Mouse (Mus musculus) 3T3-L1 (cell line): Measurements from ENCODE around the gene Vwa3b.
A peak's percentile ranks its signal among the peaks of the same experiment; 100 is the strongest.

Source experiments
- DNase-seq: peaks from one replicate; pipeline ENCODE4 v3.0.0-alpha.2; 2015; ENCODE audit warnings: low read depth, low spot score

The Vwa3b gene

DNA sequence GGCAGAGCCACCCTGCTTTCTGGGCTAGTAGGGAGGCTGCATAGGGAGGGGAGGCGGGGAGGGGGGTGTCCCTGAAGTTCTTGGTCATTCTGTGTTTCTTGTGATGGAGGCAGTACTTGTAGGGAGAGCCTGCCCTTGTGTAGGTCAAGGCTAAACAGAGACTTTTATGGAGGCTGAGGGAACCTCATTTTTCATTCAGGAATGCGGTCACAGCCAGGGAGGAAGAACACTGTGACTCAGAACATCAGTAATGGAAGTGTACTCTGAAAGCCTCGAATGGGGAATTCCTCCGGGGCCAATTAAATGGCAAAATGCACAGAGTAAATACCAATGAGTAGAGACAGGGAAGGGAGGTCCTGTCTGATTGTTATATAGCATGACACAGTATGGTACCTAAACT, 37.4 kb downstream of the Vwa3b start:
- DNase-seq = peak; percentile 63

DNA sequence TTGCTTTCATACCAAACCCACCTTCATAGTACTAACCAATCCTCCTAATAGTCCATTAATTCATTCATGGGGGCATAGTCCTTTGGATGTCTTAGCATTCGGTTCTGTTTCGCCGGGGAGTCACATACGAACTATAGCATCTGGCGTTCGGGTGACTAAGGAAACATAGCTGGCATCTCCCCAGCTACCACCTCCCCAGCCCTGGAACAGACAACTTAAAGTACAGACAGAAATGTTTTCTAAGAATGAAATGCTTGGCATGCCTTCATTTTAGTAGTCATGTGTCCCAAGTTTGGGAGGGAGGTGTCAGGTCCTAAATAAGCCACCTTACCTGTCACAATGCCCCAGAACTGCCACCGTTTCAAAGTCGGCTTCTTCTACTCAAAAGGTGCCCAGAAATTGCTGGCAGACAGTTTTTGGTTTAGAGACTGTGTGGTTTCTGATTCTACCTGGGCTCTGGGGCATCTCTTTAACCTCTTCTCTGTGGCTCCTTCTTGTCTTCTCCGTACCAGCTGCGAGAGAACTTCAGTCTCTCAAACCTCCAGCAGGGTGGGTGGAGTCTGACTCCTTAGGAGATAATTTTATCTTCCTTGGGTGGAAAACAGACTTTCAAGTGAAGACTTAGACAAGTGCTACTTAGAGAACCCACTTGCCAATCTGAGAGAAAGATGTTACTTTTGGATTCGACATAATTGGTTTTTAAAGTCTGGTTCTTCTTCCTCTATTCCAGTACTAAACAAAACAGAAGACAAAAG, 39.4 kb downstream of the Vwa3b start:
- no peak for DNase-seq

DNA sequence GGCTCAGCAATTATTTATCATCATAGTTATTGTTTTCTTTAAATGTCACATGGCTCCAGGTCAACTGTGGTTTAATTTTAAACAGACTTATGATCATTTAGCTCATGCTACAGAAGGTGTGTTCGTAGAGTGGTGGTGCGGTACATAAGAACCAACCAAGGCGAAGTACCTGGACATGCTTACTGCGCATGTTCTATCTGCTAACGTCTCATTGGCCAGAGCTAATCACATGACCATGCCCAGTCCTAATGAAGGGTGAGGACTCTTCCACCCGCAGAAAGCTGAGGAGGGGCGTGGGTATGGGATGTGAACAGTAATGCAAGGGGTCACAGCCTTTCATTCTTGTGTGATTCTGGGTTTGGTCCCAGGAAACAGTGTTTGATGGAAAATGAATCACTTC, 49.4 kb downstream of the Vwa3b start:
- DNase-seq = no peak

DNA sequence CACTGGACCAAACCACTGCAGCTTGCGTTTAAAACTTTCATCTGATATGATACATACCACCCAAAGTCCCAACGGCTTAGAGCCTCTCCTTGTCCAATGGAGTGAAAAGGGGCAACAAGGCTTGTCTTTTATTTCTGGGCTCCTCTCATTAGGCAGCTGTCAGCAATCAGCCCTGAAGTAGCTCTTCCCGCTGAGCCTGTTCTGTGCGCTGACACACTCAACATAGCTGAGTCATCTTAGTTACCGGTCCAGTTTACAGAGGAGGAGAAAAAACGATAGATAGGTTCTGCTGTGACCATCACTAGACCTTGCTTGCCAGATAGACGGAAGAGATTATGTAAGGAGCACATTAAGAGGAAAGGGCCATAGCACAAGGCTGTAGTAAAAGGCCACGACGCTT, 50.9 kb downstream of the Vwa3b start:
- no peak for DNase-seq

DNA sequence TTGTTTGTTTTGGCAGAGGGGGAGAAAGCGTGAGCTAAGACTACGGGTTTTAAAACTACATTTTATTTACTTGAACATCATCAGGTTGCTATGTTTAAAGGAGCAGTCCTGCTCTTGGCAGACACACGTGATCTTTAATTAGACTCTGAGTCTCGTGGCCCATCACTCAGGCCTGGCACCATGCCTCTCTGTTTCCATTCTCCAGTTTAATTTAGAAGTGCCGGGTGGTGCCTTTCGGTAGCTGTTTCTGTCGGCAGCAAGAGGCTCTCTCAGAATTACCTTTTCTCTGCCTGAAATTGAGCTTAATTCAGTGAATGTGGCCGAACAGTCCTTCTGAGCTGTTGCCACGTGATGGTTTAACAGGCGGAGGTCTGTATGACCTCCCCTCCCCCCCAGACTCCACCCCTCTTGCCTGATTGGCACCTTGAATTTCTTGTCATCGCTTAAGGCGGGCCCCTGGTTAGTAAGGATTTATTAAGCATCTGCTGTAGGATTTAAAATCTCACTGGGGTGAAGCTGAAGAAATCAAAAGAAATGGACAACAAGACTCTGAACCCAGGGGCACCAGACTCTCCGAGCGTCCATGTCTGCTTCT, 51.7 kb downstream of the Vwa3b start:
- no peak for DNase-seq

DNA sequence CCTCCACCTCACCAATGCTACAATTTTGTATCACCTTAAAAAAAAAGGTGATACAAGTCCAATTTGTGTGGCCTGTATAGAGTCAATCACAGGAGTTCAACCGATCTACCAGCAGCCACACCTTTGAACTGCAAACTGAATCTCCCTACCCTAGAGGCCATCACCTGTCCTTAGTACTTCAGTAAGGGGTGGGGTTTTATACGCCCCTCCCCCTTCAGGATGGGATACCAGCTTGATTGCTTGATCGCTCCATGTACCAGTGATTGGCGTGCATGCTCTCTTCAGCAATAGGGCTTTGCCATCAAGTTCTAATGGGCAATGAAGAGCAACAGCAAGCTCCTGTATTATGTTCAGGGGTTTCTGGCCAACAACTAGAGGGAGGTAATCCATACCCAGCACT, 54.0 kb downstream of the Vwa3b start:
- DNase-seq = no peak

DNA sequence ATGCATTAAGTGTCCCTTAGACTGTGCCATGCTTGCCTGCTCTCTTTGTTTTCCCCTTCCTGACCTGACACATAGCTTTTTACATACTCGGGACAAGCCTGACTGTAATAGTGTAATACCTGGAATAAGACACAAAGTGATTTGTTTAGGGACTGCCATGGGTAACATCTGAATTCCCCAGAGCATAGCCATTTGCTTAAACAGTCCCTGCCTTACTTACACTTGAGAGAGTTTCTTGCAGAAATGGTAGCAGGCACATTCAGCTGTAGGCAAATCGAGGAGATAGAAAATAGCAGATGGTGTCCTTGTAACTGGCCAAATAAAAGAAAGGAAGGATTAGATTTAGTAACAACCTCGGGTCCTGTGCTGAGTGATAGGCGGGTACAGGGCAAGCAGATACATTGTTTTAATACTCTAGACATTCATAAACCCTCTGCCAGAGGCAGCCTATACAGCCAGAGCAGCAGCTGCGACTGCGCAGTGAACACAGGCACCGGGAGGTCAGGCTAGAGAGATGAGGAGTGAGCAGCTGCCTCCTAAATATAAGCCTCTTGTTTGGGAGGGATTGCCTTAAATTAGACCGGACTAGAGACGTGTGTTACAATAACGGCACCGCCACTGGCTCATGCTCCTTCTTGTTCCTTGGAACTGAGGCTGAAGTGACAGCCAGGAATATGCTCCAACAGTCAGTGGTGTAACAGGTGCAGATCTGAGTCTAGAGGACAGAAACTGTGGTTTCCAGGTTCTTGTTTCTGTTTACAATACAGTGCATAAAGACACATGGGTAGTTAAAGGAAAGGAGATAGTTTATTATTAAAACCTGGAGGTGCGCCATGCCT, 55.2 kb downstream of the Vwa3b start:
- DNase-seq = no peak

DNA sequence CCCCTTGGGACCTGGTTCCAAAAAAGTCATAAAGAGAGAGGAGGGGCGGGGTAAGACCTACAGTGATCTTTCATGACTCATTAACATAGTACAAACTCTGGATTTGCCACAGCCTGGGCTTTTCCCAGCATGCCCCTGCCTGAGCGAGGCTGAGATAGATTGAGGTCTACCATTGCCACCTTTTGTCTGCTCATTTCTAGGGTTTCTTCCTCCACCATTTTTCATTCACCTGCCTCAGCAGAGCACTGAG, 55.7 kb downstream of the Vwa3b start:
- no peak for DNase-seq

DNA sequence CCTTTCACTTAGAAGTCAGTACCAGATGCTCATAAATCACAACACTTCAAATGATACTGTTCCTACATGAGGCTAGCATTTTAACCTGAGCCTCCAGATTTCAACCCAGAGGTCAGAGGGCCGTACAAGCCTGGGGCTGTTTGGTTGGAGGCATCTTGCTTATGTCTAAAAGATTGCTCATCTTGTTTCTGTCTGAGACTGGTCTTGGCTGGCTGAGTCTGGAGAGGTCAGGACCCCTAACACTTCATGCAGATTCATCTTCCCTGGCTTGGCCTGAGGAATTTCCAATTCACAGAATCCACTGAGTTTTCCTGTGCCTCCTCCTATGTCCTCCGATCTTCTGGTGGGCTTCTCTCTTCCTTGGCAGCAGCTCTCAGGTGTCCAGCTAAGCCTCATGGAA, 57.7 kb downstream of the Vwa3b start:
- peak; percentile 18 for DNase-seq

DNA sequence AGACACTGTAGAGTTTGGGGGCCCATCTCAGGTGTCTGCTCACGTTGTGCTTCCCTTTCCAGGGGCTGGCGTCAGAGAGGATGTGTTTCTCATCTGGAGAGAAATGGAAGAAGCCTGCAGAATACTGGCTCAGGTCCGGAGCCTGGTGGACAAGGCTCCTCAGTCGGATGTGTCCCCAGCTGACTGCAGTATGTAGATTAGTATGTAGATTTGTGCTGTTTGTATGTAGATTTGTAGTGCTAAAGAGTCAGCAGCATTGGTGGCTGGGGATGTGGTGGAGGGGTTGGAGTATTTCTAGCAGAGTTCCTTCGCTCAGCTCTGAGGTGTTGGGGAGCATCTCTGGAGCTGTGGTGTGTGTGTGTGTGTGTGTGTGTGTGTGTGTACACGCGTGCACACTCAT, 58.8 kb downstream of the Vwa3b start:
- no peak for DNase-seq

DNA sequence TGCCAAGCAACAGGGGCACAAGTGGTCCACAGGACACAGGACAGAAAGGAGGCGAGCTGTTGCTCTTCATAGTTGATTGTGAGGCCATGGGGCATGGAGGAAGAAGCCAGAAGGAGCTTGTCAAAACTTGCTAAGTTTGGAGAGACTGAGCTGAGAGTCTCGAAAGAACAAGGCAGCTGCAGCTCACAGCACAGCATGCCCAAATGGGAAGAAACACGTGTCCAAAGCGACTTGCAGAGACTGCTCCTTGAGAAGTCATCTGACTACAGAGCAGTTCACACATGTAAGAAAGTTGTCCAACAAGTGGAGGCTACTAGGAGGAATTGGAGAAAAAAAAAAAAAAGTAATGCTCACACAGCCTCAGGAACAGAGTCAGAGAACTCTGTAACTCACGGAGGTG, 62.8 kb downstream of the Vwa3b start:
- DNase-seq = no peak

DNA sequence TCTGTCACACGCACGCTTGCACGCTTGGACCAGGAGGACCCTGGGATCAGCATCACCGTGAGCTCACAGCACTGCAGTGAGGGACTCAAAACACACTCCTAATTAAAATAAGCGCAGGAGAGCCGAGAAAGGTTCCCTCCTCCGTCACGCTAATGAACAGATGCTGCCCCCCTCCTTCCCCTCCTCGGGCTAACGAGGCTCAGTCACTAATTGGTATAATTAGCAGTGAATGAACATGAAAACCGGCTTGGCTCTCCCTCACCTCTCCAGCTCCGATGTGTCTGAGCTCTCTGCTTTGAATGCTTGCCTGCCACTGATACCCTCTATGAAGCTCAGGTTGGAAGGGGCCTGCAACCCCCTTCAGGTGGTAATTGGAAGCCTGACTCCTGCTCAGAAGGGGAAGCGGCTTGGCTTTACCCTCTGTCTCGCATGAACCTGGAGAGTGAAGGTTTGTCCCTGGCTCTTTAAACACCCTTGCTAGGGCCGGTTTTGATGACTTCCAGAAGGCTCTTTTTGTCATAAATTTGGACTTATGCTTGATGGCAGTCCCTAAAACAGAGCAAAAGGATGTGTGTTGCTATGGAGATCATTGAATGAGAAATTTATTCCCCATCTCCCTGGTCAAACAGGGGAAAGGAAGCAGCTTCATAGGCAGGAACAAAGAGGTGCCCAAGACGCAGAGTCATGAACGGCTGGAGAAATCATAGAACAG, 71.1 kb downstream of the Vwa3b start:
- no peak for DNase-seq

DNA sequence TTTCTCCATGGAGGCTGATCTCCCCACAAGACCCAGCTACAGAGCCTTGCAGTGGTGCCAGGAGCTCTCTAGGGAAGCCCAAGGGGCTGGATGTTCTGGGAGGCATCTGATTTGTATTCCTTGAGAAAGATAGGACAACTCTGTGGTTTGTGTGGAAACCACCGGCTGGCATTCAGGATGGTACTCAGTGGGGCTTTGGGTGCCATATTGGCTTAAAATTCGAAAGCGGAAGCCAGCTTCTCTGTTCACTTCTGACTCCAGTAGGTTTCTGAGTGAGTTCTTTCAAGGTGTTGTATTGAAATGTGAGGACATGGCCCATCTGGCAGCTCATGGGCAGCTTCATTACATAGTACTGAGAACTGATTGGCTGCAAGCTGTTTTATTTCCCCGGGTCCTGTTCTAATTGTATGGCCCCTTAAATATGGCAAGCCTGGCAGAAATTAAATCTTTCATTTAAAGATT, 71.7 kb downstream of the Vwa3b start:
- no peak for DNase-seq

DNA sequence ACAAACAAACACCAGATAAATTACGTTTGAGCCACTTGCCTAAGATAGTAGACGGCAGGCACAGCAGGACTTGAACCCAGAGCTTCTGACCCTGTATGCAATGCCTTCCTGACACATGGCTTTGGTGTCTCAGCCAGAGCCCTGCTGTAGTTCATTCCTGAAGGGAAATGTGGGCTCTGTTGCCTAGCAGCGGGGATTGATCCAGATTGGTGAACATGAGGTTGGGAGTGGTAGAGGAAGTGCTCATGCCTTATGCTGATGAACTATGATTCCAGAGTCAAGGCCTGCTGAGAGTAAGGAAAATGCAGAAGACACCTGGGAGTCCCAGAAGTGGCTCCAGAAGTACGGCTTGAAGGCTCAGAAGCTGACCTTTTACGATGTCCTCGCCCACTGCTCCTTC, 74.0 kb downstream of the Vwa3b start:
- no peak for DNase-seq

DNA sequence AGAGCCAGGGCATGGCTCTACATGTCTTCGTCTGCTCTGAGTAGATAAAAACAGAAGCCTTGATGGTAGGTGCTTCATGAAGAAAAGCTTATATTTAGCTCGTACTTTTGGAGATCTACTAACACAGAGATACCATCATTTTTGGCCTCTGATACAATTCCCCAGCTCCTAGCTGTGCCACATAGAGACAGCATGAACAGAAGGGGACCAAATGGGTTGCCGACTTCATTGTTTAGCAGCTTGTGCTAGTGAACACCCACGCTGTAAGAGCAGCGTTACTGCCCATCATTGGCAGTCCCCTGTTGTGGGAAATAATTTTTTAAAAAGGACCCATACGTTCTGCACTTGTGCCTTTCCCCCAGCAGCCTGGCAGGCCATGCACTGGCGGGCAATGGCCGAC, 74.6 kb downstream of the Vwa3b start:
- DNase-seq = no peak

DNA sequence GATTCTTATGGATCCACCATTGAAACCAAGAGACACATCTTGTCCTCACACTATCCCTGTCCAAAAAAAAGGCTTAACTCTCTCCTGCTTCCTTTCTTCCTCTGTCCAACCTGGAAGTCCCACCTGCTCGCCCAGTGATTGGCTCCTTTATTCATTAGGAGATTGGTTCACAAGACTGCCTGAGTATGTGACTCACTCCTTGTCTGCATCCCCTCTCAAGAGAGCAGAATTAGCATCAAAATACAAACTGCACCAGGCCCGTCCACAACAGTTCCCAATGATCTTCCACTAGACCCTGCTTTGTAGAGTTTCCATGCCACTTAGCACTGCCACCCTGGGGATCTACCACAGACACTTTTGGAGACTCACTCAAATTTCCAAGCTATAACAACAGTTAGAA, 75.3 kb downstream of the Vwa3b start:
- no peak for DNase-seq

DNA sequence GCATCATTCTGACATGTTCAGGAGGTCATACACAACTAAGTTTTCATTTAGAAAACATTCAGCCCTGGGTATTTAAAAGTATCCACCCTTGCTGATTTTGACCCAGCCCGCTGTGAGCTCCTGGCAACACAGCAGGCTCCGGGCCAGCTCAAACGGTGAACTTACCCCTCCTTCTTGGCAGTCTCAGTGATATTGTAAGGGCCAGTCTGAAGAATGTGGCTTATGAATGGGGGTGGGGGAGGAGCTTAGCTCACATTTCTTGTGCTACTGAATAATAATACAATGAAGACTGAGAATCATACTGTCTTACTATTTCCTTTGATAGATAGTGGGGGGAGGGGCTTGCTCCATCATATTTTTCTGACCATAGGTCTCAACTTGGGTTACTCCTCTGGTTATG, 78.8 kb downstream of the Vwa3b start:
- no peak for DNase-seq

DNA sequence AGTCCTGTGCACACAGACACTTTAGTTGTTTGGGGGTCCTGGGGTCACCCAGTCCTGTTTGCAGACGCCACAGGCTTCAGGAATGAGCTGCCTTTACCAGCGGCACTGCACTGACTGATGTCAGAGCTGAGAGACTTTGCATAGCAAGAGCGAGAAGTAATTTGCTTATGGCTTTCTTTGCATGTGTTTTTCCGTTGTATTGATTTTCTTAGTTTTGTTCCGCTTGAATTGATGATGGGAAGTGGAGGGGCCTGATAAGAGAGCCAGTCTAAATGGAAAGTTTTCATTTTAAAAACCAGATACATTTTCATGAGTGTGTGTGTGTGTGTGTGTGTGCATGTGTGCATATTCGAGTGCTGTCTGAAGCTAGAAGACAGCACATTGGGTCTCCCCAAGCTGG, 87.4 kb downstream of the Vwa3b start:
- no peak for DNase-seq

DNA sequence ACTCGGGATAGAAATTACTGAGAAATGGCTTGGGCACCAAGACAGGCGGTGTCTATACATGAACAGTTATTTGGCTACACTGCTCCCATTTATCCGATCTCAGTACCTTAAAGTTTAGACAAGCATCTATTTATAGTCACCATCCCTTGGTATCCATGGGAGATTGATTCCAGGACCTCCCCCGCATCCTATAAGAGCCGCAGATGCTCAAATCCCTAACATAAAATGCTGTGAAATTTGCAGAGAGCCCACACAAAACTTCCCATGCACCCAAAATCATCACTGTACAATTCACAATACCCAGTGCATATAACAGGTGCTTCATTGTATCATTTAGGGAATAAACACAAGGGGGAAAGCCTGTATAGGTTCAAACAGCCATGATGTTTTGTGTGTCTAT, 89.5 kb downstream of the Vwa3b start:
- no peak for DNase-seq

DNA sequence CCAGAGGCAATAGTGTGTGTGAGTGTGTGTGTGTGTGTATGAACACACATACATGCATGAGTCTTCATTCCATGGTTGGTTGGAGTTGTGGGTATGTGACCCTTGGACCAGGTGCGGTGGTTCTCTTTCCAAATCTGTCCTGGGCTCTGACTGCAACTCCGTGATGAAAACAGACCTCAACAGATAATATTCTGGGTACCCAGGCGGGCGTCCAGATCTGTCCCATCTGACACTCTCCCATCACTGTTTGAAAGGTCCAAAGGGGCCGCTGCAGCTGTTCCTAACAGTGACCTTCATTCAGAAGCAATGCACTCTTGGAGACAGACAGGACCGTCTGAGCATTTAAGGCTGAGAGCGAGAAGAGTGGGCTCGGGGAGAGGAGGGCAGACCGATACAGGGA, 90.2 kb downstream of the Vwa3b start:
- no peak for DNase-seq

DNA sequence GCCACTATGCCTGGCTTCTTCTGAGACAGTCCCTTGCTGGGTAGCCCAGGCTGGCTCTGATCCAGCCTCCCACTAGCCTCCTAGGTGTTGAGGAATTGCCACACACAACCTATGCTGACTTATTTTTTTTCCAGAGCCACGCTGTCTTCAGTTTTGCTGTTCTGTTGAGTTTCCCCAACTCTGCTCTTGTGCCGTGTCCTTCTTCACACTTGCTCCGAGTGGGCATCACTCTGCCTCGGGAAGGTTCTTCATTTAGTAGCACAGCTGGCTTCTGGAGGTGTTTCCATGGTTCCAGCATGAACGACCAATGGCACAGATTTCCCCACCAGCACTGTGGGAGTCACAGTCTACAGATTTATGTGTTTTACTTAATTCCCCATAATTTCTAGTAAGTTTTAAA, 91.6 kb downstream of the Vwa3b start:
- DNase-seq = no peak

DNA sequence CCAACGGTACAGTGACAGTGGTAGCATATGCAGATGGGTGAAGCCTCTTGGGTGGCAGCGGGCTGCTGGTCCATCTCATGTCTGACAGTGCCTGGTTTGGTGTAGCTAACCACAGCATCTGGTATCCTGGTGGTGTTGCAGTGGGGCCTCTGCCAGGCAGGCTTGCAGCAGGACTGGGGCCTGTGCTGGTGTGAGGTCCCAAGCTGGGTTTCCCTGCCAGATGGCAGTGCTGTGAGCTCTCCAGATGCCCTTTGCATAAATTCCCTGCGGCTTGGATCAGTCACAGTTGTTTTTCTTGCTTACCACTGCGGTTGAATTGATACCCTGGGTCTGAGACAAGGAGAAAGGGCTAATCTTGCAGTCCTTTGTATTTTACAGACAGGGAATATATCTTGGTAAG, 95.9 kb downstream of the Vwa3b start:
- DNase-seq = peak; percentile 23
